In the genomic region with DNA sequence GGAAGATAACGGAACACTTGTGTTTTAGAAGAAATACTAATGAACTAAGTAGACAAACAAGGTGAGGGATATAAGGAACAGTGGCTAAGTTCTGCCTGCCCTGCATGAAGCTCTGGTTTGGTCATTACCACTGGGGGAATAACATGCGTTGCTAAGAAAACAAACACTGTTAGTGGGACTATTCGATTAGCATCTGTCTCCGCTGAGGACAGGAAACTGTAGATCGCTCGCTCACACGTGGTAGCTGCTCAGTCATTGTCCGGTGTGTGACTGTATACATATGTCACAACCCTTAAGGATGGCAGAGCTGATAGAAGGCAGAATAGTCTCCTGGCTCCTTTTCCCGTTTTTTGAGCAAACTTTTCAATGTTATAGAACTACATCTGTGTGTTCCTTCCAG, we compare ENCODE assay signal across 19 mouse cellular contexts. TPM values are rescaled to one million over a fixed set of nuclear protein-coding genes. Genes with fewer than 3 reads are reported as not detected.
A peak's percentile ranks its signal among the peaks of the same experiment; 100 is the strongest.
DNase-seq lines count a peak whose midpoint lies in the region; ATAC-seq and TF ChIP-seq lines count a peak whose summit lies in the region.
"Had no signal": no experiment of that assay in that cellular context is flagged by ENCODE, and none has a peak within 500 bp of the region (broad histone marks: within the 10 kb centered on the region; RNA-seq: fewer than 3 reads in every experiment).

No protein-coding gene starts in this region.

- 38% methylated on average over 9 of the region's 9 CpGs for WGBS in lung, embryonic 14.5 days

- DNase-seq in embryo, embryonic 11 days = peak; percentile 24
- no peak for DNase-seq in embryo, embryonic 10.5 days (ENCODE audit: low spot score)
- DNase-seq in lung, embryonic 14.5 days = peak; percentile 22
- DNase-seq in lung, postnatal 25 days (ENCODE audit: low spot score) = no peak
- no peak for DNase-seq in ovary, postnatal 14 days (ENCODE audit: low spot score)
- no peak for DNase-seq in adrenal gland, adult 2 months
- DNase-seq: adrenal gland, postnatal 10 days; cerebellum, adult 11 months; cerebellum, adult 8-10 months; cerebellum, postnatal 14 days; forebrain, postnatal 0 days; gastrocnemius, postnatal 14 days had no signal

- H3K36me3 ChIP-seq in lung, embryonic 14.5 days (ENCODE audit: insufficient read depth) = no peaks in the 10 kb centered on the region
- H3K36me3 ChIP-seq: embryonic facial prominence, embryonic 13.5 days; forebrain, embryonic 12.5 days; hindbrain, embryonic 10.5 days; intestine, embryonic 15.5 days had no signal

- H3K27ac ChIP-seq in lung, embryonic 14.5 days (ENCODE audit: low read depth) = no peak overlapping the region
- H3K27ac ChIP-seq: embryonic facial prominence, embryonic 13.5 days; forebrain, embryonic 12.5 days; hindbrain, embryonic 10.5 days; hindbrain, embryonic 14.5 days; intestine, embryonic 15.5 days had no signal

- H3K4me2 ChIP-seq in lung, embryonic 14.5 days = no peak overlapping the region
- H3K4me2 ChIP-seq: embryonic facial prominence, embryonic 13.5 days; forebrain, embryonic 12.5 days; heart, embryonic 11.5 days; hindbrain, embryonic 14.5 days; intestine, embryonic 15.5 days had no signal

- no peaks in the 10 kb centered on the region for H3K9me3 ChIP-seq in lung, embryonic 14.5 days (ENCODE audit: low read depth, low read length)
- H3K9me3 ChIP-seq: embryonic facial prominence, embryonic 13.5 days; forebrain, embryonic 12.5 days; hindbrain, embryonic 10.5 days; intestine, embryonic 15.5 days had no signal

- H3K9ac ChIP-seq in lung, embryonic 14.5 days = no peak overlapping the region
- H3K9ac ChIP-seq: embryonic facial prominence, embryonic 13.5 days; forebrain, embryonic 12.5 days; forebrain, postnatal 0 days; hindbrain, embryonic 14.5 days; intestine, embryonic 15.5 days had no signal

- no peaks in the 10 kb centered on the region for H3K4me1 ChIP-seq in lung, embryonic 14.5 days (ENCODE audit: insufficient read depth)
- H3K4me1 ChIP-seq: embryonic facial prominence, embryonic 13.5 days; forebrain, embryonic 12.5 days; hindbrain, embryonic 10.5 days; intestine, embryonic 15.5 days had no signal

- H3K27me3 ChIP-seq in lung, embryonic 14.5 days (ENCODE audit: insufficient read depth, low read length) = no peaks in the 10 kb centered on the region
- H3K27me3 ChIP-seq: embryonic facial prominence, embryonic 13.5 days; forebrain, embryonic 12.5 days; intestine, embryonic 15.5 days had no signal

- no peak for ATAC-seq in lung, embryonic 14.5 days (ENCODE audit: insufficient read depth)
- ATAC-seq in granulocyte monocyte progenitor cell, adult 5-6 weeks (replicated peaks; ENCODE audit: poor library complexity, severe bottlenecking) = 0 out of 2 replicates have a peak, but pooled peaks have one; percentile 9
- ATAC-seq: forebrain, postnatal 0 days; intestine, embryonic 15.5 days had no signal

- H3K4me3 ChIP-seq in lung, embryonic 14.5 days (ENCODE audit: low read depth, low read length) = no peak overlapping the region
- H3K4me3 ChIP-seq: embryonic facial prominence, embryonic 13.5 days; forebrain, embryonic 12.5 days; hindbrain, embryonic 10.5 days; intestine, embryonic 15.5 days had no signal

- no peak for TF ChIP-seq CTCF in lung, embryonic 14.5 days (IDR thresholded peaks at IDR 0.05; ENCODE audit: low read depth)

RNA-seq across cellular contexts. Expression of gene Nap1l1, which starts 28.8 kb away (rescaled TPM):
- 301 and 316 TPM in 2 replicates for polyA plus RNA-seq in lung, embryonic 14.5 days (2014; fragmentation: Nextera tagmentation; extraction: Ambion mirVana)
- total RNA-seq in granulocyte monocyte progenitor cell, adult 5-6 weeks (2014; fragmentation: Nextera tagmentation) = 583 and 666 TPM in 2 replicates
- total RNA-seq in granulocyte monocyte progenitor cell, adult 5-6 weeks (2017) = 670 and 682 TPM in 2 replicates
- total RNA-seq in adrenal gland, adult 2 months (2021) = 100 to 1,000 TPM; 125 to 139 TPM
- 1.8 and 2.1 TPM in 2 replicates for polyA plus RNA-seq in adrenal gland, adult 2 months (2012; rRNA removed)

Comparison
In these comparisons a context has a peak if more than half of its experiments do, and no peak if none do; other contexts are left out.
1. DNase-seq: peak in embryo, embryonic 11 days (single experiment) and lung, embryonic 14.5 days (single experiment); none in embryo, embryonic 10.5 days (single experiment), lung, postnatal 25 days (single experiment), ovary, postnatal 14 days (single experiment) and adrenal gland, adult 2 months (single experiment).
2. RNA of gene Nap1l1, which starts 28.8 kb away (total RNA-seq): 583 to 682 TPM in granulocyte monocyte progenitor cell, adult 5-6 weeks; 125 to 139 TPM in adrenal gland, adult 2 months; every median in the first group is over 4 times any median in the second.